Mouse (Mus musculus): Measurements from ENCODE around the gene Ceacam2.

- TF ChIP-seq CTCF (IDR thresholded peaks at IDR 0.05; ENCODE audit: low read depth) (no peak), EP300 (optimal IDR thresholded peaks at IDR 0.05) (no peak)
Observed at GRCm38 (mm10) chr7:25575870-25576269, 36.2 kb upstream of the Ceacam2 start.
